Mouse (Mus musculus): ENCODE measurements at regions not wholly inside any gene's neighbourhood (a gene's known extent, or its start where the extent isn't known, plus 50 kb on each side); places are given as distances from the start of the nearest gene placed in this dataset.

GRCm38 (mm10) chr10:44989539-44989938 is 77.5 kb upstream of the Prep start:
- no peak for TF ChIP-seq CTCF (IDR thresholded peaks at IDR 0.05; ENCODE audit: insufficient read depth, low read depth, low read length)
- no peak for TF ChIP-seq POLR2A (IDR thresholded peaks at IDR 0.05; ENCODE audit: insufficient read depth, low read depth, low read length)
